Mouse (Mus musculus) erythroblast, embryonic 14.5 days (primary cell): ENCODE data around the gene Calml4. TPM values are rescaled to one million over a fixed set of nuclear protein-coding genes. Genes with fewer than 3 reads are reported as not detected.
A peak's percentile ranks its signal among the peaks of the same experiment; 100 is the strongest.

Experiments
- H3K27me3 ChIP-seq: 2 replicates; pipeline ENCODE4 v1.6.1; 2012; ENCODE audit warnings: inconsistent platforms; ENCODE audit not compliant: control insufficient read depth
- H3K36me3 ChIP-seq: 2 replicates; pipeline ENCODE4 v1.6.1; 2012; ENCODE audit warnings: mild to moderate bottlenecking, inconsistent platforms; ENCODE audit not compliant: control insufficient read depth
- H3K4me1 ChIP-seq: 2 replicates; pipeline ENCODE4 v1.6.1; 2012; ENCODE audit warnings: inconsistent platforms; ENCODE audit not compliant: control insufficient read depth
- H3K4me3 ChIP-seq: replicated peaks from 2 replicates; pipeline ENCODE3; 2012; ENCODE audit warnings: moderate library complexity, mild to moderate bottlenecking, inconsistent platforms
- H3K9me3 ChIP-seq: 2 replicates; pipeline ENCODE4 v1.6.1; 2012; ENCODE audit warnings: low read length, inconsistent platforms, mixed read lengths; ENCODE audit not compliant: control insufficient read depth
- GATA1 ChIP-seq: IDR thresholded peaks from 2 replicates; pipeline ENCODE4 v1.6.1; 2012; ENCODE audit warnings: low read length, inconsistent platforms, mixed read lengths
- TAL1 ChIP-seq: IDR thresholded peaks from 3 replicates; pipeline ENCODE4 v1.6.1; 2012; ENCODE audit warnings: low read length, inconsistent platforms, mixed read lengths
- polyA plus RNA-seq: library from polyadenylated mRNA; stranded (reverse); fragments of >175 nt; gene quantifications from 2 replicates; pipeline ENCODE4 v1.2.3, GENCODE M21; 2012

Gene Calml4
- not detected in 2 replicates for polyA plus RNA-seq

DNA sequence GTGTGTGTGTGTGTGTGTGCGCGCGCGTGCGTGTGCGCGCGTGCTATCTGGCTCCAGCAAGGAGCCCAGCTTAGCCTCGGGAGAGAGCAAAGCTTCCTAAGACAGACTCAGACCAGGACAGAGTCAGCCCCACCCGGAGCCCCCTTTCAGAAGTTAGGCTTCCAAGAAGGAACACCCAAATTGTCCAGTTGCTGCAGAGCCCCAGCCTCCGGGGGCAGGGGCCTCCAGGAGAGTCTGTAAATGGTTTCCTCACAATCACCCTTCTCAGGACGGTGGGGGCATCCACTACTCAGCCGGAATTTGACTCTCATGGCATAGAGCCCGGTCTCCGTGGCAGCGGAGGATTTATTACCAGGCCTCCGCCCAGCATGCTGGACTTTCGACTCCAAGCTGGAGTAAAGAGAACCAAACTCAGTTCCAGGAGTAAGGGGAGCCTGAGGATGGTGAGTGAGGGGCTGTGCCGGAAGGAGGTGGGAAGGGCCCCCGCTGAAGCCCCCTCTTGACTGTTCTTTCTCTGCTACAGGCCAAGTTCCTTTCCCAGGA, at the start of gene Calml4:
Gene Calml4 (plus strand): TSS at position 362 of the 543 bp plus-strand sequence.
- H3K4me1 ChIP-seq = no peaks in the 10 kb centered on the region
- no peak within 1 kb of the TSS for H3K4me3 ChIP-seq
- H3K9me3 ChIP-seq = no peaks in the 10 kb centered on the region
- H3K27me3 ChIP-seq = no peaks in the 10 kb centered on the region
- H3K36me3 ChIP-seq = no peaks in the 10 kb centered on the region
- TF ChIP-seq GATA1 (no peak), TAL1 (no peak)

DNA sequence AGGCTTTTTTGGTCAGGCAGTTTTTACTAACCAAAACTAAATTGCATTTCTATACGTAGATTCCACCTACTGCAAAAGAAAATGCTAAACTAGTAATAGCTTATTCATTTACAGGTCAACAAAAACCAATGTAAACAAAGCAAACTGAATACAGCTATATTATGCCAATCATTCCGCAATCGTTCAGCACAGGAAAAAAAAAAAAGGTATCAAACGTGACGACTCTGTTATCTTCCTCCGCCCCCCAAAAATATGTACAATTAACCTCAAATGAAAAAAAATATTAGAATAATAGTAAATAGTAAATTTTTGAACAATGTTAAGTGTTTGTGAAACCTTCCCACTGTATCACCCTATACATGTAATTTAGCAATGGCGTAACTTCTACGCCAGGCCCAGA, 47.8 kb upstream of the Calml4 start:
- peaks cover 23% of the 10 kb centered on the region for H3K36me3 ChIP-seq
- H3K9me3 ChIP-seq = no peaks in the 10 kb centered on the region
- H3K4me1 ChIP-seq = peaks cover 43% of the 10 kb centered on the region
- no peak for TF ChIP-seq GATA1
- TF ChIP-seq TAL1 = no peak
- no peaks in the 10 kb centered on the region for H3K27me3 ChIP-seq
- peak overlapping the region; percentile 67 for H3K4me3 ChIP-seq

DNA sequence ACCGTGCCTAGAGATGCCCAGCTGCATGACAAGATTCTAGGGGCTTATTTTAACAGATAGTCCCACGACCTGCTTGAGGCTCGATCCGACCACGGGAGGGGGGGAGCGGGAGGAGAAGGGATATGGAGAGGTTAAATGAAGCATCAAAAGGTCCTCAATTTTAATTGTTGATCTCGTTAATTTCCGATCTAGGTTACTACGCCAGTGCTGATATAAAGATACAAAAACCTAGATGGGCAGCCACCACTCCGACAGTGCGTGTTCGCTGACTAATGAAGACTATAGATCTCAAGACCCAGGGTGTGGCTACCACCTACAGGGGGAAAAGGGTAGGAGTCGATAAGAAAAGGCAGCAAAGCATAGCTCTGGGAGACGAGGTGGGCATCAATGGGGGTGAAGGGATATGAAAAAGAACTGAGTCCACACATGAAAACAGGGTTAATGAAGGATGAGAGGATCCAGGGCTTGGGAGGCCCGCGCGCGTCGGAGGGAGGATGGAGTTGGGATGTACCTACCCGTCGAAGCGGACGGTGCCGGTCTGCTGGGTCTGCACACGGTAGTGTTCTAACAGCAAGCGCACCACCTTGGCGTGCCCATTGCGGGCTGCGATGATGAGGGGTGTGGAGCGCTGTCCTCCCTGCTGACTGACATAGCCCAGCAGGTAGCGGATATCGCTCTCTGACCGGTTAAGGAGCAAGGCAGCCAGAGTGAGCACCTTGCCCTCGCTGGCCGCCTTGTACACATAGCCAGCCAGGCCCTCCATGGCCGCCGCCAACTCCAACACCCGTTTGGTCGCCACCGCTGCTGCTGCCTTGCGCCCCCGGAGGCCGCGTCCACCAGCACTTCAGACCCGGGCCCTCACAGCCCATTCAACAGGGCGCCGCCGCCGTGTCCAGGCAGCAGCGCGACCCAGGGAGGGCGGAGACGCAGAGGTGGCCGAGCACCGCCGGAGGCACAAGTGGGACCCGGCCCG, 47.1 kb upstream of the Calml4 start:
- peak overlapping the region; percentile 67 for H3K4me3 ChIP-seq
- peaks cover 43% of the 10 kb centered on the region for H3K4me1 ChIP-seq
- no peaks in the 10 kb centered on the region for H3K9me3 ChIP-seq
- peaks cover 20% of the 10 kb centered on the region for H3K36me3 ChIP-seq
- no peaks in the 10 kb centered on the region for H3K27me3 ChIP-seq
- TF ChIP-seq GATA1 = peak; percentile 17; the same call in 1 of the 2 replicates
- no peak for TF ChIP-seq TAL1

DNA sequence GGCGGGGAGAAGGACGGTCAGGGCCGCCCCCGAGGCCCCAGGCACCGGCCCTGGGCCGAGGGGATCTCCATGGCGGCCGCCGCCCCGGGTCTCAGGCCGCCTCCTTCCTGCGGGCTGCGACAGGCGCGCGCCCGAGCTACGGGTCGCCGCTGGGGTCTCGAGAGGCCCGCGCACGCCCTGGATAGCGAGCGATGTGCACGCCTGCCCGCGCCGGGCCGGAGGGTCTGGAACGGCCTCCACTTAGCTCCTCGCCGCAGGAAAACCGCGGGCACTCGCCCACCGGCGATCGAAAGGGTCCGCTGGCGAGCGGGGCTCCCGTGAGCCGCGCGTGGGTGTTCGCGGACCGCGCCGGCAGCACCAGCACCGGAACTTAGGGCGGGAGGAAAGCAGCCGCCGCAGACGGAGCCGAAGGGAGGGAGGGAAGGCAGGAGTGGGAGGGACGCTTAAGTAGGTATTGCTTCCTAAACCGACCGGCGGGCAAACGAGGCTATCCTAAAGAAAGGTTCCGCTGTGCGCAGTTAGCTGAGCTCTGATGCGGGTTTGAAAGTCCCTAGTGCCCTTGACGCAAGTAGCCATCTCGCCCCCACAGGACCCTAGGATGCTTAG, 46.3 kb upstream of the Calml4 start, which contains the start of gene Fem1b:
Gene Fem1b (minus strand): TSS at position 419 of the 606 bp plus-strand sequence.
- peaks cover 17% of the 10 kb centered on the region for H3K36me3 ChIP-seq
- TF ChIP-seq GATA1 (no peak), TAL1 (no peak)
- H3K9me3 ChIP-seq = no peaks in the 10 kb centered on the region
- H3K27me3 ChIP-seq = no peaks in the 10 kb centered on the region
- H3K4me3 ChIP-seq = peak within 1 kb of the TSS; percentile 67
- H3K4me1 ChIP-seq = peaks cover 41% of the 10 kb centered on the region

GRCm38 (mm10) chr9:62812216-62813049, 45.4 kb upstream of the Calml4 start:
- Histone ChIP-seq H3K4me3 (peak overlapping the region; percentile 67), H3K36me3 (peaks cover 17% of the 10 kb centered on the region)
- TF ChIP-seq TAL1 (no peak), GATA1 (no peak)

DNA sequence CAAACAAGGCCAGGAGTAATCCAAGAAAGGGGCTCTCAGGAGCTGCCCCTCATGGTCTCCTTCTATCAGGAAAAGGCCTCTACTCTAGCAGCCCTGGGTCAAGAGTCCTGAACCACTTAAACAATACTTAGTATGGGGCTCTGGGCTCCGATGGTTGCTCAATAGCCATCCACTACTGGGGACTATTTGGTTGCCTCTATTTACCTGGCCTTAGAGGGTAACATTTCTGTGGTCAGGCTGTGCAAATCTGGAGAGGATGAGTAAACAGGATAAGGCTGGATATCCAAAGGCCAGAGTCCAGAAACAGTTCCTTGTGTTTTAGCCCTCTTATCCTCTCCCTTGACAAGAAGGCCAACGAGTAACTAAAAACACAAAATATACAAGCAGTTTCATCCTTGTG, 43.1 kb upstream of the Calml4 start:
- Histone ChIP-seq H3K27me3 (no peaks in the 10 kb centered on the region), H3K9me3 (no peaks in the 10 kb centered on the region), H3K36me3 (no peaks in the 10 kb centered on the region), H3K4me3 (no peak overlapping the region), H3K4me1 (peaks cover 26% of the 10 kb centered on the region)
- TF ChIP-seq GATA1 = no peak
- no peak for TF ChIP-seq TAL1

More at GRCm38 (mm10) chr9:62812216-62813049, 45.4 kb upstream of the Calml4 start:
- Histone ChIP-seq H3K4me1 (peaks cover 41% of the 10 kb centered on the region), H3K9me3 (no peaks in the 10 kb centered on the region), H3K27me3 (no peaks in the 10 kb centered on the region)

DNA sequence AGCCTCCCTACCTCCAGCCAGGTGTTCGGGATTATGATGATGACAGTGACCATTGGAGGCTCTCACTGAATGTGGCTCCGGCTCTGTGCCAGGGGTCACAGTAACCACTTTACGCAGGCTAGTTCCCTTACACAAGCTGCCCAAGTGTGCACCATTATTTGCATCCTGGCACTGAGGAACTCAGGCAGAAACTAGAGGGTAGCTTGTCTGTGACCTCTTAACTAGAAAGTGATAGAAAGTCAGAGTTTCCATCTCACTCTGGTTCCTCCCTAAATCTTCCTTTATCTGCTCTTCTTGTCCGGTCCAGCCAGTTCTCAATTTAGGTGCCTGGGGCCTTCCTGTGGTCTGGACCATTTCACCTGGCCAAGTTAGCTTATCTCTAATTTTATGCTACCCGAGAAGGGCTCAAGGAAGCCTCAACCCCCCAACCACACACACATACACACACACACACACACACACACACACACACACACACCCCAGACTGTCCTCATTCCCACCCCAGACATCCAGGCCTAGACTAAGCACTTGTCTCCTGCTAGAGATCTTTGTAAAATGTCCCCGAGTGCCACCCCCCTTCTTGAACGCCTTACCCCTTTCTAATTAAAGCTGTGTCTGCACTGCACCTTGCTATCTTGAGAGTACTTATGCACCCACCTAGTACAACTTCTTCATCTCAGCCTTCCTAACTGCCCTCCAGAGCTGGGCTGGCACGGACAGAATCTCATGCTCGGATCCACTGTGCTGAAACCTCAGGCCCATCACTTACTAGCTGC, 41.4 kb upstream of the Calml4 start:
- Histone ChIP-seq H3K27me3 (no peaks in the 10 kb centered on the region), H3K36me3 (no peaks in the 10 kb centered on the region), H3K4me1 (peaks cover 14% of the 10 kb centered on the region), H3K4me3 (no peak overlapping the region), H3K9me3 (no peaks in the 10 kb centered on the region)
- TF ChIP-seq GATA1 (no peak), TAL1 (no peak)

DNA sequence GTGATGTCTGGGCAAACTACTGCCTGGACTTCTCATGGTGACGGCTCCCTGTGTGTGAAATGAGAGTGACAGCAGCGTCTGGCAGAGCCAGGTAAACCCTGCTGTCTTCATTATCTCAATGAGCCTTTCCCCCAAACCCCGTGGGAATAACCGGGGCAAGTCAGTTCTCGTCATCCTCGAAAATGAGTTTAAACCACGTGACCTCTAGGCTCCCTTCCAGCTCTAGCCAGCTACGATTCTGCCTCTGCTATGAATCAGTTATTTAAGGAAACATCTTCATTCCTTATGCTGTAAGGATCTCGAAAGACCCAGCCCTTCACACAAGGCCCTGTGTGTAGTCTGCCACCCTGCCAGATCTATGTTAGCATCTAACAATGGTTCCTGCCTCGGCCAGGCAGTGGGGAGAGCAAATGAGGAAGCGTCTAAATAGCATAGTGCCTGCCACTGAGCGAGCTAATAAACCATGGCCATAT, 40.7 kb upstream of the Calml4 start:
- Histone ChIP-seq H3K9me3 (no peaks in the 10 kb centered on the region), H3K4me3 (no peak overlapping the region), H3K4me1 (peaks cover 10% of the 10 kb centered on the region), H3K36me3 (no peaks in the 10 kb centered on the region), H3K27me3 (no peaks in the 10 kb centered on the region)
- no peak for TF ChIP-seq TAL1
- TF ChIP-seq GATA1 = no peak
